Mouse (Mus musculus): ENCODE results near the gene Chaf1b.

Gene Chaf1b

DNA sequence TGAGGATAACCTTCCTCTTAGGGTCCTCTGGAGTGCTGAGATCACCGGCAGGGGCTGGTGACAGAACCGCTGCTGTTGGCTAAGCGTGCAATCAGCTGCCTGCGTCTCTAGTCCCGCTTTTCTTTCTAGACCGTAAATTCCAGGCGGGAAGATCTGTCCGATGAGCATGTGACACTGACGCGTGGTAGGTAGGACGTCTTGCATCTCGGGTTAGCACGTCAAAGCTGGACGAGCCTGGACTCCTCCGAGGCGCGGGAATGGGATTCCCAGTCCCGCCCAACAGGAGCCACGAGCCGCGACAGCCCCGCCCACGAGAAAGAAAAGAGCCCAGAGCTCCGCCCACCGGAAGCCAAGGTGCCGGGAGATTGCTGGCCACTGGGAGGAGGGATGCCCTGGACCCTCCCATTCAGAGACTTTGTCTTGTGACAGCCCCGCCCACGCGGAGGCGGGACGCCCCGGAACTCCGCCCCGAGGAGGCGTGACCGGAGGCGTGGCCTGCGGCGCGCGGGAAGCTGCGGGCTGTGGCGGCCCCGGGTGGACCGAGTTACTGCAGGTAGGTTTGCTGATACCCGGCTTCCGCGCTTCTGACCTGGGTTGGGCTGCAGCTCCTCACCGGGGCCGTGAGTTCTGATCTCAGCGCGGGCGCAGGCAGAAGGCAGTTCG lies at the start of gene Chaf1b:
TSS of gene Chaf1b (plus strand) at position 479 of the 663 bp plus-strand sequence.
- peak; percentile 92 to 95 for DNase-seq (ENCODE audit: low spot score in 2 of 2)

DNA sequence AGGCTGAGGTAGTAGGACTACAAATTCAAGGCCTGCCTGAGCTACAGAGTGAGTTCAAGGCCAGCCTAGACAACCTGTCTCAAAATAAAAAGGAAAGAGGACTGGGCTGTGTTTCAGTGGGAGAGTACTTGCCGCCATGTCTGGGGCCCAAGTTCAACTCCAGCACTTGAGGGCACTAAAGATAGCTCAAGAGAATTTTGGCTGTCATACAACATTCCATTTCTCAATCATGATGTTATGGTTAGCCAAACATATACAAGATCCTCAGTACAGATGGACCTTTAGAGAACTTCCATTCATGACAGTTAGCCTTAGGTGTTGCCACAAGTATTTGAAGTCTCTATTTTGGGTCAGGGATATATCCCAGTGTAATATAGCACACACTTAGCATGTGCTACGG lies 49.6 kb upstream of the Chaf1b start:
- no peak for DNase-seq (ENCODE audit: low spot score in 2 of 2)

DNA sequence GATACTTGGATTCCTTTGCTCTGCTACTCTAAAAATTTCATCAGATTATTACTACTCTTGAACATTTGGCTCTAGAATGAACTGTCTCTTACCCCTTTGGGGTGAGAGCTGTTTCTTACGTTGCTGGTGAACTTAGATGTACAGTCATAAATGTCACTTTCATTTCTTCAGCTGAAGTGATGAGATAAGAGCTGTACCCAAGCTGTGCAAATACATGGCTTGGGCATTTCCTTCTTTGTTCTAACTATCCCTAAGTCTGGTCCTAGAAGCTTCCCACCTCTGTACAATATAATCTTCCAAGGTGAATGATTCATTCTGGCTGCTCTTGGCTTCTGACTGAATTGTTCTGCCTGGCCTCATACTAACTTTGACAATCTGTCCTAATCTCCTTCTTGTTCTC lies 44.7 kb upstream of the Chaf1b start:
- no peak for DNase-seq (ENCODE audit: low spot score in 2 of 2)

DNA sequence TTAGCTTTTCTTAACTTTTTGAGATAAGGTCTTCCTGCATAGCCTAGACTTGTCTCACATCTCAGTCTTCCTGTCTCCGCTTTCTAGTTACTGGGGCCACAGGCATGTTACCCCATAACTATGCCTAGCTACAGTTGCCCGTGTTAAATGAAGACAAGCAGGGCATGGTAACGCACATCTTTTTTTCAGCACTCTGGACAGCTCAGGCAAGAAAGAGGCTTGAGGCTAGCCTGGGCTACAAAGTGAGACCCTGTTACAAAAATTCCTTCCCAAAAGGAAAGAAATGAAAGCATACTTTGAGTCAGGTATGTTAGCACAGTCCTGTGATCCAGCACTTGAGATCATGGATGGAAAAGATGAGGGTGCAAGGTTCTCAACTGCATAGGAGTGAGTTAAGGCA lies 33.2 kb upstream of the Chaf1b start:
- no peak for DNase-seq (ENCODE audit: low spot score in 2 of 2)

DNA sequence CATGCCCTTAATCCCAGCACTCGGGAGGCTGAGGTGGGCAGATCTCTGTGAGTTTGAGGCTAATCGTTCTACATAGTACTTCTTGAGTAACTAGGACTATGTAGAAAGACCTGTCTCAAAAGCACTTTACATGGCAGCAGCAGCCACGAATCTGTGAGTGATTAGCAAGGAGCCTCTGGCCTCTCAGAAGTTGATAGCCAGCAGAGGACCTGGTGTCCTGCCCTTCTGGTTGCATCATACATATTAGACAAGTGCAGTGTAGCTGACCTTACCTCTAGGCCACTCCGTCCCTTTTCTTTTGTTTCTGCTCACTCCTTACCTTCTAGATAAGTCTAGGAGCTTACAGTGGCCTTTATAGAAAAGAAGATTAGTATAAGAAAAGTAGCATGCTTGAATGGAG lies 23.7 kb upstream of the Chaf1b start:
- DNase-seq (ENCODE audit: low spot score in 2 of 2): no peak

DNA sequence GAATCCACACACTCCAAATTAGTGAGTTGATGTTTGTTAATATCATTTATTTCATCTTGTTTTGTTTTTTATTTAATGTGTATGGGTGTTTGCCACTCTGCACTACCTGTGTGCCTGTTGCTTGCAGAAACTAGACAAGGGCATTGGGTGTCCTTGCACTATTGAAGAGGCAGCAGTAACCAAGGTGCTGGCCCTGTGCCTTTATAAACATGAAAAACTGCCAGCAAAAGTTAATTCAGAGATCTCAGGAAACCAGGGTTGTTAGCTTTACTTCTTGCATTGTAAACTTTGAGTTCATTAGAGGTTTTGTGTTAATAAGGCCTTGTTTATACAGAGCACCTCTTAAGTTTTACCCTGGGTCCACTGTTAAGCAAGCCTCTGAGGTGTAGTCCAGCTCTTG lies 23.0 kb upstream of the Chaf1b start:
- DNase-seq (ENCODE audit: low spot score in 2 of 2): no peak

DNA sequence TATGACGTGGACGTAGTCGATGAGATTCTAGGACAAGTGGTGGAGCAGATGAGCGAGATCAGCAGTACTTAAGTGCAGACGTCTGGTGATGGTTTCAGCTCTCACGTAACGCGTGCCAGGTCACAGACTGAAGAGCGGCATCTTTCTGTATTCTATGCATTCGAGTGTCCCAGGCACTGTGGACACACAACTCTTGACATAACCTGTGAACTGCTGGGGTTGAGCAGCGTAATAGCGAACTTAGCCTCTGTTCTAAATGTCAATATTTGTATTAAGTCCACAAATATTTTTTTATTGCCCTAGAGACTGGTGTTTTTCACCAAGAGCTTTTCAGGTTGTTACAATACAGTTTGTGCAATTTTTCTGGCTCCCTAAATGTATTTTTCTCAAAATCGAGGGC lies 8.9 kb upstream of the Chaf1b start:
- DNase-seq (ENCODE audit: low spot score in 2 of 2): no peak

DNA sequence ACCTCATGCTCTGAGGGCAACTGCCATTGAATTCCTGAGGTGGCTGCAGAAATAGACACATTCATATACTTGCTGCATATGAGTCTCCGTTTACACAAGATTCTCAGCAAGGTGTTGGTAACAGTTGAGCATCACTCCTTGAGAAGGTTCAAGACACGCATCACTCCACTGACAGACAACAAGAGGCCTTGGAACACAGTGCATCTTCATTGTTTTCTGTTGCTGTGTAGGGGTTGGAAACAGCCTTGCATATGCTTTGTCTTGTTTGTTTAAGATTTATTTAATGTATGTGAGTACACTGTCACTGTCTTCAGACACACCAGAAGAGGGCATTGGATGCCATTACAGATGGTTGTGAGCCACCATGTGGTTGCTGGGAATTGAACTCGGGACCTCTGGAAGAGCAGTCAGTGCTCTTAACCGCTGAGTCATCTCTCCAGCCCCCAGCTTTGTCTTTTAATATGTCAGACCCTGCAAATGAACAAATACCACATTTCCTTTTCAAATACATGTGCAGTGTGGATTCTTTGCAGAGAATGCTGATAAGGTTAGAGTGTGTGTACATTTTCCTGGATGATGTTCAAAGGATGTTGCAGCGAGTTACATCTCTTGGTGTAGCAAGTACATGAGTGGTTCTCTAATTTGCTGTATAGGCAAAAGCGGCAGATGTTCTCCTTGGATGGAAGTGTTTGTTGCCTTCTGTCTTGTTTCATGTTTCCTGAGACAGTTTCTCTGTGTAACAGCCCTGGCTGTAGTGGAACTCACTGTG lies 5.9 kb upstream of the Chaf1b start:
- no peak for DNase-seq (ENCODE audit: low spot score in 2 of 2)

DNA sequence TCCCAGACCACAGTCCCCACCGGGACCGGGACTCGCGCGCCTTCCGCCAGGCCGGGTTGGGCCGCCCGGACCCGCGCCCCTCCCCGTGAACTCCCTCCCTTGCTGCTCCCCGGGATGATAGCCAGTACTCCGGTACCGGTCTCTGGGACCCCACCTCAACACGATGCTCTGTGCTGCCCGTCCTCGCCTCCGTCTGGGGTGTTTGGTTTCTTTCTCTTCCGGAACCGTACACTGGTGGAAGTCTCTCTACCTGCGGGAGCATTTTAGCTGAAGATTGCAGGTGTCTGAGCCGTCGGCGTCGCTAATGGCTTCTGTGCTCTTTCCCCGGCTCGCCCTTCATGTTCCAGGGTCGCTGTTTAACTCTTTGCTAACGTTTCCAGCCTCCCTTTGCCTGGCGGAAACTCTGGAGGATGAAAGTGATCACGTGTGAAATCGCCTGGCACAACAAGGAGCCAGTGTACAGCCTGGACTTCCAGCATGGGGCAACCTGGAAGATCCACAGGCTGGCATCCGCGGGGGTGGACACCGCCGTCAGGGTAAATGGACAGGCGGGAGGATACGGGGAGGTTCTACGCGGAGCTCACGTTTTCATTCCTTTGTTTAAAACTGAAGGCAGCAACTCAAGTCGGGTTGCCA lies 503 bp downstream of the Chaf1b start:
- DNase-seq (ENCODE audit: low spot score in 2 of 2): peak; percentile 3 to 12

DNA sequence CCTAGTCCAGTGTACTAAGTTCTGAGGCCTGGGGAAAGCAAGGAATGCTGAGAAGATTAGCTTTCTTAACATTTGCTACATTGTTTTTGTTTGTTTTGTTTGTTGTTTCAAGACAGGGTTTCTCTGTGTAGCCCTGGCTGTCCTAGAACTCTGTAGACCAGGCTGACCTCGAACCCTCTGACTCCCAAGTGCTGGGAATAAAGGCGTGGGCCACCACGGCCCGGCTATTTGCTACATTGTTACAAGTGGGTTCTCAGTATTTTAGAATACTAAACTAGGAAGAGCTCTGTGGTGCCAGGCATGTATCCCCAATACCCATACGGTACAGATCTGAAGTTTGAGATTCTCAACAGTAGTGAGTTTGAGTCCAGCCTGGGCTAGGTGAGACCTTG lies 1.0 kb downstream of the Chaf1b start:
- no peak for DNase-seq (ENCODE audit: low spot score in 2 of 2)

DNA sequence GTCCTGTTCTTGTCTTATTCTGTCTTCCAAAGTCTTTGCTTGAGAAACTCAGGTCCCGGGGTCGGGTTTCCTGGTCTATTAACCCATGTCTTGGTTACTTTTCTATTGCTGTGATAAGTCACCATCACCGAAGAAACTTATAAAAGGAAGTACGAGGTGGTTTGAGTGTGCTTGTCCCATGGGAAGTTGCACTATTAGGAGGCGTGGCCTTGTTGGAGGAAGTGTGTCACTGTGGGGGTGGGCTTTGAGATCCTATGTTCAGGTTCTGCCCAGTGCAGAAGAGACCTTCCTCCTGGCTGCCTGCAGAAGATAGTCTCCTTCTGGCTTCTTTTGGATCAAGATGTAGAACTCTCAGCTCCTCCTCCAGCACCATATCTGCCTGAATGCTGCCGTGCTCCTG lies 4.8 kb downstream of the Chaf1b start:
- no peak for DNase-seq (ENCODE audit: low spot score in 2 of 2)

DNA sequence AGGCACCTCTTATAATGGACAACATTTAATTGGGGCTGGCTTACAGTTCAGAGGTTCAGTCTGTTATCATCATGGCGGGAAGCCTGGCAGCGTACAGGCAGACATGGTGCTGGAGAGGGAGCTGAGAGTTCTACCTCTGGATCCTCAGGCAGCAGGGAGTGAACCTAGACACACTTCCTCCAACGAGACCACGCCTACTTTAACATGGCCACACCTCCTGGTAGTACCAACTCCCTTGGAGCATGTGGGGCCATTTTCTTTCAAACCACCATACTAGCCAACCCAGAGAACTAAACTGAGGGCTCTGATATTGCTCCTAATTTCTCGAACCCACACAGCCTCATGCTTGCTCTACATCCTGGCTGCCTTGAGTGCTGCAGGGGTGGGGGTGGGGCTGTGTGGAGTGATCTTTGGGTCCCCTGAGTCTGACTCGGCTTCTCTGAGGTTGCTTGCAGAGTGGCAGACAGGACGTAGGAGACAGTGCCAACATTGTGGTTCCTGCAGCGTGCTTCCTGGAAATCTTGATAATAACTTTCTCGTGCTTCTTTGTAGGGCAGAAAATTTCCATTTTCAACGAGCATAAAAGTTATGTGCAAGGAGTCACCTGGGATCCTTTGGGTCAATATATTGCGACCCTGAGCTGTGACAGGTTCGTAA lies 7.4 kb downstream of the Chaf1b start:
- DNase-seq (ENCODE audit: low spot score in 2 of 2): no peak

DNA sequence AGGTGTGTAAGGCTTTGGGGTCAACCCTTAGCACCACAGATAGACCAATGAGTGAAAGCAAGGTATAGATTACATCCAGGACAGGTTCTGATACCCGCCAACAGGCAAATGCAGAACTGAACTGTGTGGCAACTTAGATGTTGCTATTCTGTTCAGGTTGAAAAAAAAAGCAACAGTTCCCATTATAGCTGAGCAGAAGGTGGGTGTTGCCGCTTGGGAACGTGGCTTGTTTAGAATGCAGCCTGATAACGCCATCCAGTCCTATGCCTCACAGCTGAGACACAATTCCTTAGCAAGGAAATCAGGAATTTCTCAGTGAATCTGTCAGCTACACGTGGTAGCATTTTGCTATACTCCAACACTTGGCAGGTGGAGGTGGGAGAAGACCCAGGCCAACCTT lies 9.6 kb downstream of the Chaf1b start:
- no peak for DNase-seq (ENCODE audit: low spot score in 2 of 2)

DNA sequence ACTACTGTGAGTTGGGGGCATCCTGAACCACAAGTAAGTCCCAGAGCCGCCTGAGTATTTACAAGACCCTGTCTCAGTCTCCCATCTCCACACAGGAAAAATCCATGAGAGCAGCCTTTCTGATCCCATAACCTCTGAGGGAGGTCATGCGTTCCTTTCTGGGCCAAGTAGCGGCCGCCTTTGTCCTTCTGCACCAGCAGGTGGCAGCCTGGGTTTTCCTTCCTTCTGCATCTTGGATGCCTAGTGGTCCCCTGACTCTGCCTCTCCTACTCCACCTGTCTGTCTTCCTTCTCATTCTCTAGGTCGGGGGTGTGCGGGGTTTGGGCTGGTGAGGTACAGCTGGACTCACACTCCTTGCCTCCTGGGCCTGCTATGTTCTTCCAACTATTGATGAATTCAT lies 19.3 kb downstream of the Chaf1b start:
- DNase-seq (ENCODE audit: low spot score in 2 of 2): no peak

DNA sequence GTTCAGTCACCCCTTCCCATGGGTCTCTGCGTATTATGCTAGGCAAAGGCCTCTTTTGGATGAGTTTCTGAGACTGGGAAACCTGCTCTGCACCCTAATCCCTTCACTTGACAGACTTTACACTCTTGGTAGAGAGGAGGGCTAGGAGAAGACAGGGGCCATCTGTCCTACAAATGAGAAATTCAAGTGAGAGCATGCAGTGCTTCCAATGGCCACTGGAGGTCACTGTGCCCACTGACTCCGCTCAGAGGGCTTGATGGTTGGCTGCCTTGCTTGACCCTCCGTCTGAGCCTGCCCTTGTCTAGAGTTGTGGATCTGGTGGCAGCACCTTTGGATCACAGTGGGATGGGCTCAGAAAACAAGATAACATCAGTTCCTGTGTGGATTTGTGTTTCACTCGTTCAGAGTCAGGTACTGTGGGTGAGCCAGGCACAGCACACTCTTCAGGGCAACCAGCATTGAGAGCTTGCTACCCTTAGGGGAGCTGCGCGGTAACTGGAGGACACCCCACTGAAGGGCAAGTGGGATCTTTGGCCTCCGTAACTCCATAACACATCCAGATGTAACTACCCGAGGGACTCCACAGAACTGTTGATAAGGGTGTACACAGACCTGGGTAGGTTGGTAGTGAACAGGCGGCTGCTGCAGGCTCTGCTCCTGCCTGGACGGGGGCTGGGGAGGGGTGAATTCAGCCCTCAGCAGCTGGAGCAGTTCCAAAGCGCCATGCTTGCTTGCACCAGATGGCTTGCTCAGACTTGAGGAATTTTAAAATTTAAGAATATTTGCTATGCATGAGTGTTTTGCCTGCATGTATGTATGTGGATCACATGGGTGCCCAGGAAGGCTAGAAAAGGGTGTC lies 22.7 kb downstream of the Chaf1b start:
- DNase-seq (ENCODE audit: low spot score in 2 of 2): peak; percentile 17 to 25

DNA sequence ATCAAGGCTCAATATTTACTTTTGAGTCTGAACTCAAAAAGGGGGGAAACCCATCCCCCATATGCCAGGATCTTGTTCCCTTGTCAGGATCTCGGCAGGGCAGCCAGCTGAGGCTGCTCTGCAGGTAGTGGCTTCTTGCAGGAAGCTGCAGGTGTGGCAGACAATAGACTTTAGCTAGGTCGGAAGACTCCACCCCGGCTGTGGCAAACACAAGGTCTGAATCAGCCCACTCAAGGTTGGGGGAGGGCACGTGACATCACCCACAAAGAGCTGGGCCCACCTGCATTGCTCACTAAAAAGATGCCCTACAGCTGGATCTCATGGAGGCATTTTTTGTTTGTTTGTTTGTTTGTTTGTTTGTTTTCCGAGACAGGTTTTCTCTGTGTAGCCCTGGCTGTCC lies 24.1 kb downstream of the Chaf1b start:
- no peak for DNase-seq (ENCODE audit: low spot score in 2 of 2)

DNA sequence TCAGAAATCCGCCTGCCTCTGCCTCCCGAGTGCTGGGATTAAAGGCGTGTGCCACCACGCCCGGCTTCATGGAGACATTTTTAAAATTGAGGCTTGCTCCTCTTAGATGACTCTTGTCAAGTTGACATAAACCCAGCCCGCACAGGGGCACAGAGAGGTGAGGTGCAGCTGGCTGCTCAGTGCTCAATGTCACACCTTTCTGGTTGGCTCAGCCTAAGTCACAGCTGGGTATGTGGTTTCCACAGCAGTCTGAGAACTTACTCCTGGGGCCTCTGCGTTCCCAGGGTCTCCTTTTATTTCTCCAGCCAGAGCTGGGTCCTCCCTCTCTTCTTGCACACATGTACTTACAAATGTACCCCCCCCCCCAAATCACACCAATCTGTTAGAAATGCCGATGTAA lies 24.5 kb downstream of the Chaf1b start:
- no peak for DNase-seq (ENCODE audit: low spot score in 2 of 2)

DNA sequence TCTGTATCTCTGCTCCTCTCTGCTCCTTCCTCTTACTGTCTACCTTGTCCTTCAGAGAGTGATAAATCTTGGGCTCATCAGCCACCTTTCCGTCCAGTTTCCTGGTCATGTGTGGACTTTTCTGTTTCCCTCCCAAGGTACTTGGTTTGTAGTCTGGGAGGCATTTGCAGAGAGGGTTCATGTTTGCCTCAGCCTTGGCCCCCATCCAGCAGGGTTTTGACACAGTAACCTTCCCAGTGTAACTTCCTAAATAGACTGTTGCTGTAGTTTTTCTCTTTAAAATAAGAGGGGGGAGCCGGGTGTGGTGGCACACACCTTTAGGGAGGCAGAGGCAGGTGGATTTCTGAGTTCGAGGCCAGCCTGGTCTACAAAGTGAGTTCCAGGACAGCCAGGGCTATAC lies 26.2 kb downstream of the Chaf1b start:
- no peak for DNase-seq (ENCODE audit: low spot score in 2 of 2)

DNA sequence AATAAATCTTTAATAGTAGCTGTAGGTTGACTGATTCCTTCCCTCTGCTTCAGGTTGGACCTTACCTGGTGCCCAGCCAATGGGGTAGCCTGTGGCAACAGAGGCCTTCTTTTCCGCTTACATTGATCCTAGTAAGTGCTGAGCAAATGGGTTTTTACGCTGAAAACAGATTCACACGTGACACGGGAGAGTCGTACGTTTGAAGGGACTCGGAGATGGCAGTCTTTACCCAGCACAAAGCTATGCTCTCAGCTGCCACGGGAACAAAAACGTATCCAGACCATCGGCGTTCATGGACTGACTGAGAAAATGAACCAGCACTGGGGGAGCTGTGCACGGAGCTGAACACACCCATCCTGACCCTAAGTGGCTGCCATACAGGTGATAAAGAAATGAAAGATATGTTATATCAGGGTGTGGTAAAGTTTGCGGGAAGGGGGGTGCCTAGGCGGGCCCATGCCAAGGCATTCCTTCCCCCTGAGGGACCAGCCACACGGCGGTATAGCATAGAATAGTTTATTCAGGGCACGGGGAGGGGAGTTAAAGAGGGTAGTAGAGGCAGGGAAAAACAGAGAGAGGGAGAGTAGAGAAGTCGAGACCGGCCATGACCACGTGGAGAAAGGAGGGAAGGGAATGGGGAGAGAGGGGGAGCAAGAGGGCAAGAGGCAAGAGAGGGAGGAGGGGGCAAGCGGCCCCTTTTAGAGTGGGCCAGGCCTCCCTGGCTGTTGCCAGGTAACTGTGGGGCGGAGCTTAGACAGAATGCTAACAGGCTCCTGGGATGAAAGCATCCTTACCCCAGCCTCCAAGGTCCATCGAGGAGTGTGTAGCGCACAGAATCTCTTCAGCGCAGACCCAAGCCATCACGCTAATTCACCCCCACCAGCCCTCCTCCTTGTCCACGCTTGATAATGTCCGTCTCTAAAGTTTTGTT lies 27.3 kb downstream of the Chaf1b start:
- no peak for DNase-seq (ENCODE audit: low spot score in 2 of 2)

DNA sequence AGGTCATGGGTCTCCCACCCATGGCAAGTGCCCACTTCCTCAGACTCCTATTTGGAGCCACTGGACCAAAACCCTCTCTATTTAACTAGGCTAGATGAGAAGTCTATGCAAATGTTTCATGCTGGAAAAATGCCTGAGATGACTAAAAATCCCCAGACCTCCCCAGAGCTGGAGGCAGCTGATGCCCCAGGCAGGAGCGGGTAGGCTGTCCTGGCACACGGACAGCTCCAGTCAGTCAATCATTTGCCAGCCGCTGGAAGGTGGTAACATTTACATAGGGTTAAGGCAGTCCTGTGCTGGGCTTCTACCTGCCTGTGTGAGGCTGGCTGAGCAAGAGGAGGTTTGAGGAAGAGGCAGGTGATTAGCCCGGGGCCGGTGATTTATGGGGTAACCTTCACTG lies 28.5 kb downstream of the Chaf1b start:
- no peak for DNase-seq (ENCODE audit: low spot score in 2 of 2)

DNA sequence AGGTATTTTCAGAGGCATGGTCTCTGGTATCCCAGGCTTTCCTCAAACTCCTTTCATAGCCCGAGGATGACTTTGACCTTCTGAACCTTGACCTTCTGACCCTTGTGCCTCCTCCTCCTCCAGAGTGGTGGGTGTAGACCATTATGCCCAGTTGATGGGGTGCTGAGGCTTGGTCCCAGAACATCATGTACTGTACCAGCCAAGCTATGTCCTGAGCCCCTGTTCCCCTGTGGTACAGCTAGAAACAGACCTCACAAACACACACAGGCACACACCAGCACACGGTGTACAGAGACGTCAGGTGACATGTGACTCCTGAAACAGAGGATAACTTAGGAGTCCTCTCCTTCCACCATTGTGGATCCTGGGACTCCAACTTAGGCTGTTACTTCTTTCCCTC lies 29.1 kb downstream of the Chaf1b start:
- no peak for DNase-seq (ENCODE audit: low spot score in 2 of 2)
